Mouse (Mus musculus): ENCODE data around the gene Grik1. TPM values are rescaled to one million over a fixed set of nuclear protein-coding genes. Genes with fewer than 3 reads are reported as not detected.

Gene Grik1
- total RNA-seq, 2 experiments from 2014 or later: not detected

DNA sequence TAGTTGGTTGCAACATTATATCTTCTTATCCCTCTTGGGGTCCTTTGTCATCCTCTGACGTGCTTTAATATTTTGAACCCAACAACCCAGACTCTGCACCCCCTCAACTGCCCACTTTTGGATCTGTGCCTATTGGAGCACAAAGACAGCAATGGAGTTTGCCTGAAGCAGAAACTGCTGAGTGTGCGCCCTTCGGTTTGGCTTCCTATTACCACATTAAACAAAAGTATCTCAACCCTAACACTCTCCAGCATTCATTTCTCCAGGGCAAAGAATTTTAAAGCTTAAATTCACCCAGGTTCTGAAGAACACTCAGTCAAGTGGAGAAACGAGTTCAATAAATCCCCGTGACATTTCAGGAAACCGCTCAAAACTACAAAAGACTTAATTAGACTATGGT, 318.2 kb downstream of the Grik1 start:
- ATAC-seq (replicated peaks; ENCODE audit: poor library complexity): no peak

DNA sequence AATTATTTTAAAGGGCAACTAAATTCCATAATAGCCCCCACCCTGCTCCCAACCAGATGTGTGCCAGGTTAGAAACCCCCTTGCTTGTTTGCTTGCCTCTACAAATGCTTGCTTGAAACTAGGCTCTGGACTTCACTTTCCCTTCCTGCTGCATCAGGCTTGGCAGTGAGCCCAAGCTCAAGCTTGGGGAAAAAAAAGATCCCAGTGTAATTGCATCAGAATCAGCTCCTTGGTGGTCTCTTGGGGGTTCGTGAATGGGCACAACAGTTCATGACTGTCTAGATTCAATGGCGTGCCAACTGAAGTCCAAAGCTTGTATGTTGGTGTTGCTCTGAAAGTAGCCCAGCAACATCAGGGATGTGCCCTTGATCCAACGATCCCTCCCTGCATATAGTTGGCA, 320.1 kb downstream of the Grik1 start:
- no peak for ATAC-seq (replicated peaks; ENCODE audit: poor library complexity)

DNA sequence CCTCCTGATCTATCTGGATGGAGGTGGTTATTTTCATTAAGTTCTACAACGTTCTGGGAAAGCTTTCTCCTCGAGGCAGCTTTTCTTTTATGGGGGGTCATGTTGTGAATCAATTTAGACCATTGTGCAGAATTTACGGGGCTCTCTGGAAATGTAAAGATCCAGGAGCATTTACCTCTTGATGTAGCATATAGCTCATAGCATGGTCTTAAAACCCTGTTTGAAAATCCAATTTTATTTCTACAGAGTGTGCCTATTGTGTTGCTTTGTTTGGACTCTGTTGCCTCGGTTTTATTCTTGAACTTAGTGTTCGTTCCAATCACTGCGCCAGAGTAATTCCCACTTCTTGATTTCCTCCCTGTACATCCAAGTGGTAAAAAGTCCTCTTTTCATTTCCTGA, 328.6 kb downstream of the Grik1 start:
- ATAC-seq (replicated peaks; ENCODE audit: poor library complexity): no peak

GRCm38 (mm10) chr16:87957449-87957848, 332.6 kb downstream of the Grik1 start:
- ATAC-seq (replicated peaks; ENCODE audit: poor library complexity): no peak

DNA sequence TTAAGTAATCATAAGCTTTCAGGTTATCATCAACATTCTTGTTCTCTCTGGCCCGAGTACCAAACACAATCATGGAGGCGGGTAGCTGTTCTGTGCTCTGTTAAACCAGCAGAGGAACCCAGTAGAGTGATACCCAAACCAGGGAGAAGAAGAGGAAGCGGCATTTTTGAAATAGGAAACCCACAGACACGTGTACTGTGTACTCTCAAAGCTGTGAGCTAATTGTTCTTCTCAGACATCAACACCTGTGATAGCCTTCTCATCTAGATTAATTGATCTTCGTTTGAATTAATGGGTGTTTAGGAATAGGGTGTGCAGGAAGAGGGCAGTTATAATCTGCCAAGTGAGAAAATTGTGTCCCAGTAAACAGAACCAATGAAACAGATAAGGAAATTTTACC, 333.9 kb downstream of the Grik1 start:
- ATAC-seq (replicated peaks; ENCODE audit: poor library complexity): no peak

GRCm38 (mm10) chr16:87954715-87955441, 335.2 kb downstream of the Grik1 start:
- ATAC-seq (replicated peaks; ENCODE audit: poor library complexity): no peak

- ATAC-seq (replicated peaks; ENCODE audit: poor library complexity): no peak
These were observed 336.9 kb downstream of the Grik1 start for GRCm38 (mm10) chr16:87953176-87953575.

DNA sequence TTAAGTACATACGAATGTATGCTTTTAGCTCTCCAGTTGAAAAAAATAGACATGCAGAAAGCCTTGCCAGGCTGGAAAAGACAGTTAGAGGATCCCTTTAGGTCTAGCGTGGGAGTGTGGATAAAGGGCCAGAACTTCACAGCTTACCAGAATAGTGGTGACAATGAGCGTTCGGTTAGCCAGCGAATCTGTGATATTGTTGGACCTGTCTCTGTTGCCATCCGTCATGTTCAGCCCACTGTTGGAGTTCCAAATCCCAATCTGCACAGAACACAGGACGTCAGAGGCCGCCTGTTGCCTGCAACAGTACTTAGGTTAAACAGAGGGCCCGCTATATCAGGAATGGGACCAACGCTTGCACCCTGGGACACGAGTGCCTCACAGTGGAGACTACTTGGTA, 340.2 kb downstream of the Grik1 start:
- no peak for ATAC-seq (replicated peaks; ENCODE audit: poor library complexity)

- no peak for ATAC-seq (replicated peaks; ENCODE audit: poor library complexity)
These were observed 341.9 kb downstream of the Grik1 start for GRCm38 (mm10) chr16:87948122-87948521.

GRCm38 (mm10) chr16:87944318-87944717, 345.7 kb downstream of the Grik1 start:
- no peak for ATAC-seq (replicated peaks; ENCODE audit: poor library complexity)

- ATAC-seq (replicated peaks; ENCODE audit: poor library complexity): no peak
These were observed 347.8 kb downstream of the Grik1 start for GRCm38 (mm10) chr16:87942103-87942865.

- no peak for ATAC-seq (replicated peaks; ENCODE audit: poor library complexity)
These were observed 355.4 kb downstream of the Grik1 start for GRCm38 (mm10) chr16:87934685-87935084.

GRCm38 (mm10) chr16:87931358-87931757, 358.7 kb downstream of the Grik1 start:
- no peak for ATAC-seq (replicated peaks; ENCODE audit: poor library complexity)

DNA sequence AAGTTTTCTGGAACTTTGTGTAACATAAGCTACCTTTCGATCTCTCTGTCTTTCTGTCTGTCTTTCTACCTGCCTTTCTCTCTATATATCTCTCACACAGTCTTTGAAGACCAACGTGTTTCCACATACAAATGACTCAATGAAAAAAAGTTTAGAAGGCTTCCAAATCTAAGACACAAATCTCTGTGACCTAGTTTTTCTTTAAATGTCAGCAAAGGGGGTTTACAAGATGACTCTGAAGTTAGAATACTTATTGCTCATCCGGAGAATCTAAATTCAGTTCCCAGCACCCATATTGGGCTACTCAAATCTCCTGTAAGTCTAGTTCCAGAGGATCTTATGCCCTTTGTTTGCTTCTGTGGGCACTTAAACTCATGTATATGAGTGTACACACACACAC, 359.5 kb downstream of the Grik1 start:
- no peak for ATAC-seq (replicated peaks; ENCODE audit: poor library complexity)

- ATAC-seq (replicated peaks; ENCODE audit: poor library complexity): no peak
These were observed 361.4 kb downstream of the Grik1 start for GRCm38 (mm10) chr16:87928671-87929070.

- ATAC-seq (replicated peaks; ENCODE audit: poor library complexity): no peak
These were observed 372.2 kb downstream of the Grik1 start for GRCm38 (mm10) chr16:87917897-87918296.

- ATAC-seq (replicated peaks; ENCODE audit: poor library complexity): no peak
These were observed 372.9 kb downstream of the Grik1 start for GRCm38 (mm10) chr16:87917157-87917546.

DNA sequence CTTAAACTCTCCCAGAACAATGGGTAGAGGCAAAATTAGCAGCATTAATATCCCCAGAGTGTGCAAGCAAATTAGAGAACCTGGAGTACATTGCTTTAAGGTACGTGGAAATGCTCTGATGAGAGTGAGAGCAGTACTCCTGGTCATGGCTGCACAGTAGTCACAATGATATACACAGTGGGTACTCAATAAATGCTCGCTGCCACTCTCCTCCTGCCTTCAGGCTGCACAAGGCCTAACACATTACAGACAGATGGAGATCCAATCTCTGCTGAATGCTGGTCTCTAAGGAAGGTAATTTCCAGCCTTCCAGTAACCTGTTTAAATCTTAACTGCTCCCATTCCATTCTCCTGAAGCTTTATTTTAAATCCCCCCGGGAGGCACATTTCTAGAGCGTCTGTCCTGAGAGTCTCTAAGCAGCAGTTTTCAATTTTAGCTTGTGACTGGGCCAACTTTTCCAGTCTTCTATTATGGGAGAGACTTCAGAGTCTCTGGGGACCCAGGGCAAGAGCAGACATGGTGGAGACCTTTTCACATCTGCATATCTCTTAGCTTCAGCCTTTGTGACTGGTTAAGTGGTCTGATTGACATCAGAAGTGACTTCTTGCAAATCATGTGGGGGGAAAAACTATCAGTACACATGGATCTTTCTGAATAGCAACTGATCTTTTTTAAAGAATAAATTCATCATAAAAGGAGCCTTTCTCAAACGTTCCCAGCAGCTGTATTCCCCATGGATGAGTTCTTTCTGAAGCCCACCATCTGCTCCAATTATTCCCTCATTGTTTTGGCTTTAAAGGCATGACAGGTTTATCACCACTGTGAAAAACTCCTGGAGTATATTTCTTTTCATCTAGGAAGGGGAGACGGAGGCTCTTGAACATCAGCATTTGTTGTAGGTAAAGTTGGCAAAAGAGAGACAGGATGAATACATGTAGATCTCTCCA, 373.6 kb downstream of the Grik1 start:
- ATAC-seq (replicated peaks; ENCODE audit: poor library complexity): no peak

- no peak for ATAC-seq (replicated peaks; ENCODE audit: poor library complexity)
These were observed 374.9 kb downstream of the Grik1 start for GRCm38 (mm10) chr16:87915156-87915555.

DNA sequence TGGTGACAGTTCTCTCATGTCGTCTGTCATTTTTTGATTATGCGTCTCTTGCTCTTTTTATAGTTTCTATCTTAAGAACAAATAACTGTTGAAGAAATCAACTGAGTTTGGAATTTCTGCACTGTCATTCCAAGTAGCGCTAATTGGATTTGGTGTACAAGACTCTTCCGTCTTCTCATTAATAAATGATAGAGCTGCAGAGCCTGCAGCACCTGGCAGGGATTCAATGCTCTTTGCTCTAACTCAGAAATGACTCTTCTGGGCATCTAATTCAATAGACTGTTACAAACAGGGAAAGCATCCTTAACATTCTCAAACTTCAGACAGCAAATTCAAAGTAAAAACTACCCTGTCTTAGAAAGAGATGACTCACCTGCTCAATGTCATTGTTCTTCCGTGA, 376.3 kb downstream of the Grik1 start:
- ATAC-seq (replicated peaks; ENCODE audit: poor library complexity): no peak

DNA sequence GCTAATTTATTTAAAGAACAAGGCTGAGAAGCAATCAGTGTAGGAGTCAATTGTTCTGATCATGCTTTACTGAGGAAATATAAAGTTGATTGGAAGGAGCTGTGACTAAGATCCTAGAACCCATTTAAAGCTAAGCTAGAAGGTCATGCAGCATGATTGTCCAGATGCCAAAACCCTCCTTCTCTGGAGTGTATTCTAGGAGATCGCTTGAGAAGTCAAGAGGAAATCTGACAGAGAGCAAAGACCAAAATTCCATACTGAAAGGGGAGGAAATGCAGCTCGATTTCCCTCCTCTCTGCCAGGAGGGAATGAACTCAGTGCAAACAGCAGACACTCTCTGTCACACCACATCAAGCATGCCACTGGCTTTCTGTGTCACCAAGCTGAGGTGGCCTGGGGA, 378.9 kb downstream of the Grik1 start:
- ATAC-seq (replicated peaks; ENCODE audit: poor library complexity): no peak
